Mouse (Mus musculus): ENCODE data around the gene Ephx4. TPM values are rescaled to one million over a fixed set of nuclear protein-coding genes. Genes with fewer than 3 reads are reported as not detected.

The Ephx4 gene
- polyA plus RNA-seq, 1 experiment from 2014 or later, result 1.5 TPM

DNA sequence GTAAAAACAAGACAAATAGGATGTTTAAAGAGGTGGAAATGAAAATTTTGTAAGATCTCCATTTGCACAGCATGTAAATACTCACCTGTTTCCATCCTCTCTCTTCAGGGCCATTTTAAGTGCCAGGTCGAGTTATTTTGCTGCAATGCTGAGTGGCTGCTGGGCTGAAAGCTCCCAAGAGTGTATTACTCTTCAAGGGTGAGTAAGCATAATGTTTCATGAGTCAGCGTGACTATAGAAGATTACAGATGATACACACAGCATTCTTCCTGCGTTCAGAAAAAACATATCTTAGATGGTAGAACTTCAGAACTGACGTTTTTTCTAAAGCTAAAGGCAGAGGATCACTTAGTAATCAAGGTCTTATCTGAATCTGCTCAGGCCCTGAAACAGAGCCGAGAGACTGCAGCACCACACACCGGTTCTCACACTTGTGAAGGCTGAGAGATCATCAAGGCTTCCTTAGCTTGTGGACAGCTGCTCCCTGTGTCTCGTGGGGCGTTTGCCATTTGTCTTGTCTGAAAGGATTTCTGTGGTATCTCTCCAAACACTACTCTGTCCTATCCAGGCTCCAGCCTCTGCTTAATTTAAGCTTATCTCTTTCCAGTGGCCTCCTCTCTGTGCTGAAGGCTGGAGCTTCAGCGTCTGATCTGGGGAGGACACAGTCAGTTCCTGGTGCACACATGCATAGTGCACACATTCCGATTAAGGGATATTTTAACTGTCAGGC is 68.2 kb downstream of the Ephx4 start:
- Histone ChIP-seq H3K27me3 (ENCODE audit: control insufficient read depth, insufficient read depth, low read length) (no peaks in the 10 kb centered on the region), H3K4me2 (ENCODE audit: low read depth, low read length) (no peak overlapping the region), H3K27ac (ENCODE audit: low read length) (no peak overlapping the region), H3K9me3 (replicated peaks; ENCODE audit: control insufficient read depth, low read length) (no peaks in the 10 kb centered on the region), H3K4me3 (ENCODE audit: low read length) (no peak overlapping the region), H3K9ac (ENCODE audit: low read length) (no peak overlapping the region), H3K4me1 (ENCODE audit: control insufficient read depth, insufficient read depth, low read length) (peaks cover 10% of the 10 kb centered on the region), H3K36me3 (ENCODE audit: control insufficient read depth, insufficient read depth) (no peaks in the 10 kb centered on the region)
- WGBS, result 42% methylated on average over 10 of the region's 10 CpGs
- ATAC-seq (replicated peaks; ENCODE audit: extremely low read depth, insufficient read depth, low FRiP score), result no peak

Other genes starting within 250 kb of the Ephx4 start
- gene Tgfbr3, start 113.1 kb upstream of the Ephx4 start, polyA plus RNA-seq (2015; fragmentation: Nextera tagmentation; extraction: Ambion mirVana), result 20.1 and 23.2 TPM in 2 replicates
- 0.76 and 0.96 TPM in 2 replicates for gene Brdt, start 71.6 kb upstream of the Ephx4 start, polyA plus RNA-seq (2015; fragmentation: Nextera tagmentation; extraction: Ambion mirVana)
- not detected in 2 replicates for gene Lpcat2b, start 28.8 kb downstream of the Ephx4 start, polyA plus RNA-seq (2015; fragmentation: Nextera tagmentation; extraction: Ambion mirVana)
- 3.2 TPM in 2 replicates for gene Btbd8, start 35.3 kb downstream of the Ephx4 start, polyA plus RNA-seq (2015; fragmentation: Nextera tagmentation; extraction: Ambion mirVana)
- gene Gm42669, start 104.9 kb downstream of the Ephx4 start, polyA plus RNA-seq (2015; fragmentation: Nextera tagmentation; extraction: Ambion mirVana), result 0.21 and 0.30 TPM in 2 replicates
- 0.04 and 0.07 TPM in 2 replicates for gene 1700028K03Rik, start 132.0 kb downstream of the Ephx4 start, polyA plus RNA-seq (2015; fragmentation: Nextera tagmentation; extraction: Ambion mirVana)
- gene Rpap2, start 194.6 kb downstream of the Ephx4 start, polyA plus RNA-seq (2015; fragmentation: Nextera tagmentation; extraction: Ambion mirVana), result 10.6 and 15.2 TPM in 2 replicates
- 15.8 and 17.4 TPM in 2 replicates for gene Glmn, start 195.2 kb downstream of the Ephx4 start, polyA plus RNA-seq (2015; fragmentation: Nextera tagmentation; extraction: Ambion mirVana)